Mouse (Mus musculus) spleen, adult 12 weeks (tissue): Measurements from ENCODE around the gene Tob1.
A peak's percentile ranks its signal among the peaks of the same experiment; 100 is the strongest.

ENCODE experiments used
- DNase-seq: peaks from one replicate; pipeline ENCODE4 v3.0.0; 2022; ENCODE audit warnings: low spot score

The Tob1 gene

GRCm38 (mm10) chr11:94211124-94211603 lies at the start of gene Tob1:
Gene Tob1, plus strand, starts transcription at chr11:94211454.
- peak; percentile 93 for DNase-seq

DNA sequence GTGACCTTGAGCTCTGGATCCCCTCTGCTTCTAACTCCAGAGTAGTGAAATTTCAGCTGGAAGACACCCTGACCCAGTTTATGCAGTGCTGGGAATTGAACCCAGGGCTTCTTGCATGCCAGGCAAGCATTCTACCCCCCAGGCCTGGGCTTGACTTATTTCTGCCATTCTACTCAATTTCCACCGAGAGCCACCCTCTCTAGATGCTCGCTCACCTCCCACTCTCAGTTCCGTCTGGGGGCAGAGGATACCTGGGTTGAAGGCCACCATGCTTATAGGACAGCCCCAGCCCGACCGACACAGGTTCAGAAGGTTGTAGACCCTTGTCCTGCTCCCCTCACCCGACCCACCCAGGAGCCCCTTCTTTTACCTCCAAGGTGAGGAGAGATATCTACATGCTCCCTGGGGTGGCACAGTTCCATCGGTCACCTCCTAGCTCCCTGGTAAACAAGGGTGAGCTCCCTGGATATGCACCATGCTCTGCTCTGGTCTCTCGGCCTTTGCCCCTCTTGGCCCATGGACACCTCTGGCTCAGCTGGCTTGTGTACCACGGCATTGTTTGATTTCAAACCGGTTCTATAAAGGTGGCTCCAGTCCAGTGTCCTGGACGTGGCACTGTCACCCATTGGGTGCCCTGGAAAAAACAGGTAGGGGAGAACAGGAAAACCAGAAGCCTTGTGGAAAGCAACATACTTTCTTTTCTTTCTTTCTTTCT lies 49.2 kb upstream of the Tob1 start:
- DNase-seq = no peak

- no peak for DNase-seq
Measured at GRCm38 (mm10) chr11:94163005-94163767, 48.1 kb upstream of the Tob1 start.

DNA sequence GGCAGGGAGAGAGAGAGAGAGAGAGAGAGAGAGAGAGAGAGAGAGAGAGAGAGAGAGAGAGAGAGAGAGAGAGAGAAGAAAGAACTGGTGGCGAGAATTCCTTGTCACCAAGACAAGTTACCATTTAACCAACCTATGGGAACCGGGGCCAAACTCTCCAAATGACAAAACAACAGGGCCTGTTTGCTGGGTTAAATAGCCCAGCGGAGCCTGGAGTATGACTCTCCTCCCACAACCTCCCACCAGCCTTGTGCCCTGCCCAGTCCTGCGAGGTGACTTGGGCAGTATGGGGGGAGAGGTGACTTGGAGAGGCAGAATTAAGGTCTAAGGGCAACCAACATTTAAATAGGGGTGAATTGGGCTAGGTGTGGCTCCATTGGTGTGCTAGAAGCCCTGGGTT lies 45.5 kb upstream of the Tob1 start:
- DNase-seq = no peak

DNA sequence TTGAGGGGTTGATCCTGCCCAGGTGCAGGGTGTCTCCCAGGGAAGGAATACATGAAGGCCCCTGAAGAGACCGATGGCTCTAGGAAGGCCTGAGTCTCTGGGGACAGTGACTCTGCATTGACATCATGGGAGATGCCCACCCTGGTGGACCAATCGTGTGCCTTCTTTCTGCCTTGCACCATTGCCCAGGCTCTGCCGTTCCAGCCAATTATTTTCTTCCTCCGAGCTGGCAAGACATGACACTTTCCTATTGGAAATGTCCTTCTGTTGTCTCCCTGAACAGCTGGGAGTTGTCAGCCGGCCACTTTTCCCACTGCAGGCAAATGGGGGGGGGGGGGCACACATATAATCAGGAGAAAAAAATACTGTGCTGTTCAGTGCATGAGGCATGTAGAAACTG lies 43.0 kb upstream of the Tob1 start:
- DNase-seq = no peak

GRCm38 (mm10) chr11:94169596-94169995 lies 41.7 kb upstream of the Tob1 start:
- DNase-seq = no peak

DNA sequence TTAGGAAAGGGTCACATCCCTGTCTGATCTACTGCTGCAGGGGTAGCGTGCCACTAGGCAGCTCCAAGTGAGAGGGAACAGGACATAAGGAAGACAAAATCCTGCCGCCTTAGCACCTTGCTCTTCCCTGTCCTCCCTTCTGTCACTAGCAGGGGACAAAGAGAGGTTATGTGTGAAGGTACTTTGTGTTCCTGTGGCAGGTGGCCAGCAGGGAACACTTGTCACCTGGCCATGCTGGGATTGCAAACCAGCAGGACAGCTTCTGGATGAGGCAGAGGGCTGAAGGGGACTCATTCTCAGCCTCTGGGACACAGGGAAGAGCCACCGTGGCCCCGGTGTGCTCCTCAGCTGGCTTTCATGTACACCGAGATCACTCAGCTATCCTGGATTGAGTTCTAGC lies 39.6 kb upstream of the Tob1 start:
- DNase-seq = no peak

DNA sequence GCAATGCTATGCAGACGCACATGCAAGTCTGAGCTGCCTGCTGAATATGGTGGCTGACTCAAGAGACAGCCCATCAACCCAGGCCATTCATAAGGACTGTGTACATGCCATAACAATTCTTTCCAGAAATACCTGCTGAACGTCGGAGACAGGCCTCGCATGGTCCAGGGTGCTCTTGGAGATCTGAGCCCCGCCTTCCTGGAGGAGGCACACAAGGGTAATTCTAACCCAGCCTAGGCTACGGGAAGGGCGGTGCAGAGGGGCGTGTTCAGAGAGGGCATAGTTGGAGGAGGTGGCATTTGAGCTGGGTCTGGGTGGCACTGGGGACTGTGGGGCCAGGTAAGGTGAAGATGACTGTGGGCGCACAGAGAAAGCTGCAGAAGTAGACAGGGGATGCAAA lies 39.1 kb upstream of the Tob1 start:
- no peak for DNase-seq

DNA sequence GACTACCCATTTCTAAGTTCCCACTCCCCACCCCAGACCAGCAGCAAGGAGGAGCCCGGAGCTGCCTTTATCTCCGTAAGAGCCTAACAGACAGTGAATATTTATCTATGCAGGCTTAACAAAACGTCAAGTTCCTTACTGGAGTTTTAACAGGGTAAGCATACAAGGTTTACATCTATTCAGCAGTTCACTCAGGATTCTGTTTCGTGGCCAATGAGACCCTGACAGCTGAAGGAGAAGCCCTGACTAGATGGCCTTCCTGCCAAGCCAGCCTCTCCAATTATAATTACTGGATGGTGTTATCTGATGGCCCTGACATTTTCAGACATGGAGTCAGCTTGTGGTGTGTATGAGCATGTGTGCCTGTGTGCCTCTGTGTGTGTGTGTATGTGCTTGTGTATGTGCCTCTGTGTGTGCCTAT lies 37.5 kb upstream of the Tob1 start:
- no peak for DNase-seq

DNA sequence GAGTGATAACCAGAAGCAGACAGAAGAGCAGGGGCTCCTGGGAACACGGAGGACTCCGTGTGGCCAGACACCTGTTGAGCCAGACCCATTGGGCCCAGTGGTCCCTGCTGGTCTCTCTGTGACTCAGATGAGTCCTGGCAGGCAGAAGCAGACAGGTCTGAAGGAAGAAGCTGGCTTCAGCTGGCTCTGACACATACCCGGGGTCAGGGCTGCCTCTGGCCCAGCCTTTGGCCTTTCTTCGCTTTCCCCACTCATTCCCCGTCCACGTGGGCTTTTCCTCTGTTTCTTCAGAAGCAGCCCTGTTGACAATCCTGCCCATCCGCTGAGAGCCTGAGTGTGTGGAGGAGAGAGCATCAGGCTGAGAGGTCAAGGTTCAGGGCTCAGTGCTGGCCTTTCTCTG lies 36.0 kb upstream of the Tob1 start:
- no peak for DNase-seq

DNA sequence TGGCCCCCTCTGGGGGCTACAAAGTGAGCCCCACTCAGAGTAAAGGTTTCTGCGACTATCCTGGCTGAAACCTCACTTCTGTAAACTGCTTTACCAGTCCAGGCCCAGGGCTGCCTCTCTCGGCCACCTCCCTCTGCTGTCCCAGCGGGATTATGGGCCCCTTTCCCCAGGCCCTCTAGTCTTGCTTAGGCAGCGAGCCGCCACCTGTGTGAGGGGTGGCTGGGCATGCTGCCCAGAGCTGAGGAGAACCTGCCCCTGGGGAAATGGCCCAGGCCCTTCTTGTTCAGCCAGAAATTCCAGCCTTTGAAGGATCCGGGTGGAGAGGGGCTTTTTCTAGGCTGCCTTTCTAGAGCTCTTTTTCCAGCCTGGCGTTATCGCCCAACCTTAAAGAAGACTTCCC lies 35.6 kb upstream of the Tob1 start:
- no peak for DNase-seq

- no peak for DNase-seq
Measured at GRCm38 (mm10) chr11:94177841-94178585, 33.2 kb upstream of the Tob1 start.

- DNase-seq = no peak
Measured at GRCm38 (mm10) chr11:94179768-94180167, 31.5 kb upstream of the Tob1 start.

DNA sequence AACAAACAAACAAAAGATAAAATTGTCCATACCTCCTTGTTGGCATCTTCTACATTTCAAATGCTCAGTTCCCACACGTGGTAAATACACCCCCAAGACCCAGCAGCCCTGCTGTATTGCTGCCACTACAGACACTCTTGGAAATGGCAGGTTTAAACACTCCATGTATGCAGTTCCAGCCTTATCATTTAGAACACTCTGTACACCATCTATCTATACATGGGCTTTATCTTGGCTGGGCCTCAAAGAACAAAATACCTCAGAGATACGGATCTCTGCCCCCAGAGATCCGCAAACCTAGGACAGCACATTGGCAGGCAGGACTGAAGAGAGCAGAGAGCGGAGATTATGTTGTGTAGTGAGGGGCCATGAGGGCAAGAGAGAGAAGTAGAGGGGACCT lies 31.1 kb upstream of the Tob1 start:
- no peak for DNase-seq

DNA sequence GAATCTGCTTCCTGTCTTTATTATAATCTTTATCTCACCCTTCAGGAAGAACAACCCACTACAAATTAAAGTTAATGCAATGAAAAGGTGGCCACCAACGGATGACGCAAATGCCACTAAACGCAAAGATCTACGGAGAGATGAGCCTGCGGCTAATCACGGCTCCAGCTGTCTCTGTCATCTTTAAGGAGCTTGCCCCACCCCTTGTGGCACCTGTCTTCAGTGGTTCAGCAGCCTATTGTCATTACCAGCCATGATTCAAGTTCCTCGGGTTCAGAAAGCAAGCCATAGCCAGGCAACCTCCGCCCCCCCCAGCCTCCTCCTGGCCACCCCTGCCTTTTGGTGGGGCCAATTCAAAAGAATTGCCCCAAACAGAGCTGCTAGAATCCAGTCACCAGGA lies 29.6 kb upstream of the Tob1 start:
- no peak for DNase-seq

- no peak for DNase-seq
Measured at GRCm38 (mm10) chr11:94182711-94183110, 28.5 kb upstream of the Tob1 start.

- no peak for DNase-seq
Measured at GRCm38 (mm10) chr11:94183120-94183519, 28.1 kb upstream of the Tob1 start.

DNA sequence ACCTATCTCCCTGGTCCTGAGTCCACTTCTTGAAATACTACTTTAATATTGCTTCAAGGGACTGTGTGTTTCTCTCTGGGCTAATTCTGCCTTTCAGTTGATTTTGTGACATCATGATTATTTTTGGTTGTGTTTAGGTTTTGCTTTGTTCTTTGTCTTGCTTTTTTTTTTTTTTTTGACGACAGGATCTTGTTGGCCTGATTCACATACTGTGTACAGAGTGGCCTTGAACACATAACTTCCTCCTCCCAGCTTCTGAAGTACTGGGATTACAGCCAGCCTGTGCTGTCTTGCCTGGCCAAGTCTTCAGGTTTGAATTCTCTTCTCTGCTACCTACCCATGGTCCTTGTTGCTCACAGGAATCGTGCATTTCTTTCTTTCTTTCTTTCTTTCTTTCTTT lies 27.6 kb upstream of the Tob1 start:
- DNase-seq = no peak

DNA sequence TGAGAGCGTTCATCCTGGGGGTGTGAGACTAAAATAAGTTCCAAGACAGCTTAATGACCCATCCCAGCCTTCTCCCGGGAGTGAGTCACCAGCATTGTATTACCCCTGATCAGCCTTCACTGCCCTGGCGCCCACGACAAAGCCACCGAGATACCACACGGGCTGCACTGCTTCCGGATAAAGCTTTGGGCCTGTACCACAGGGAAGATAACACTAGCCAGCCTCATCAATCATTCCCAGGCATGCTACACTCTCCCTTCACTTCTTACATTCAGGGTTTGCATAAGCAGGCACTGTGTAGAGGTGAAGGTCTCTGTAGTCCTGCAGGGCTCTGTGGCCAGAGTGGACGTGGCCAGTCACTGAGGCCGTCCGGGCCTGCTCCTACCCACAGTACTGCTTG lies 21.7 kb upstream of the Tob1 start:
- no peak for DNase-seq

GRCm38 (mm10) chr11:94190665-94191064 lies 20.6 kb upstream of the Tob1 start:
- no peak for DNase-seq

GRCm38 (mm10) chr11:94193109-94193508 lies 18.1 kb upstream of the Tob1 start:
- DNase-seq = no peak

DNA sequence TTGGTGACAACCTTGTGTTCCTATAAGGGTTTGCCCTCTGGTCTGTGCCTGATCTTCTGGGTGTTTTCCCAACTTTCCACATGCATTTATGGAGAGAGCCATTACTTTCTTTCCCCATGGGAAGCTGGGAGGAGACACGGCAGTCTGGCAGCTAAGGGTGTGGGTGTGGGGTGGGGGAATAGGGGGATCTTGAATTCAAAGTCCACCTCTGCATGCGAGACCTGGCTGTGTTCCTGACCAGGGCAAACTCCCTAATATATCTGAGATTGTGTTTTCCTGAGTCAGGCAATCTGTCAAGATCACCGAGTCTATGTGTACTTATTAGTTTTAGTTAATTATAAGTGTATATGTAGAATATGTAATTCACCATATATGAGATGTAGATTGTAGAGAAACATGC lies 14.9 kb upstream of the Tob1 start:
- no peak for DNase-seq
